Mouse (Mus musculus) bone marrow, adult 2 months (tissue): ENCODE data around the gene Tardbp. TPM values are rescaled to one million over a fixed set of nuclear protein-coding genes. Genes with fewer than 3 reads are reported as not detected.

Experiments used
- H3K27ac ChIP-seq: fragments of 200-500 bp; 2 replicates; pipeline ENCODE4 v1.5.1; 2012; ENCODE audit warnings: low read depth, mild to moderate bottlenecking, control low read depth, inconsistent platforms, low read length; ENCODE audit not compliant: control insufficient read depth, poor library complexity, insufficient read depth
- H3K4me1 ChIP-seq: fragments of 200-500 bp; 2 replicates; pipeline ENCODE4 v1.6.1; 2011; ENCODE audit warnings: low read length; ENCODE audit not compliant: control insufficient read depth, insufficient read depth
- H3K4me3 ChIP-seq: fragments of 200-500 bp; replicated peaks from 2 replicates; pipeline ENCODE3; 2011; ENCODE audit warnings: mild to moderate bottlenecking, low read depth, low read length, control low read depth; ENCODE audit not compliant: control insufficient read depth
- CTCF ChIP-seq: fragments of 200-500 bp; IDR thresholded peaks from 2 replicates; pipeline ENCODE4 v1.5.1; 2011; ENCODE audit warnings: low read length, control low read depth; ENCODE audit not compliant: control insufficient read depth, insufficient read depth
- POLR2A ChIP-seq: fragments of 200-500 bp; IDR thresholded peaks from 2 replicates; pipeline ENCODE4 v1.6.1; 2011; ENCODE audit warnings: low read depth, mild to moderate bottlenecking, control low read depth, low read length, borderline replicate concordance; ENCODE audit not compliant: control insufficient read depth
- WGBS: fragments of 180-500 bp; shearing (Covaris S2); methylation state at CpG from one replicate; pipeline ENCODE4 v1.1.7; 2018; 5-methylcytosine and 5-hydroxymethylcytosine counted together
- polyA plus RNA-seq: library from polyadenylated mRNA; stranded (reverse); fragments of >200 nt; gene quantifications from 2 replicates; pipeline ENCODE4 v1.2.4, GENCODE M21; 2011; ENCODE audit warnings: low replicate concordance; ENCODE audit not compliant: missing spikeins, insufficient read depth, insufficient read length

Tardbp gene
- polyA plus RNA-seq, 1 experiment = 301 TPM

DNA sequence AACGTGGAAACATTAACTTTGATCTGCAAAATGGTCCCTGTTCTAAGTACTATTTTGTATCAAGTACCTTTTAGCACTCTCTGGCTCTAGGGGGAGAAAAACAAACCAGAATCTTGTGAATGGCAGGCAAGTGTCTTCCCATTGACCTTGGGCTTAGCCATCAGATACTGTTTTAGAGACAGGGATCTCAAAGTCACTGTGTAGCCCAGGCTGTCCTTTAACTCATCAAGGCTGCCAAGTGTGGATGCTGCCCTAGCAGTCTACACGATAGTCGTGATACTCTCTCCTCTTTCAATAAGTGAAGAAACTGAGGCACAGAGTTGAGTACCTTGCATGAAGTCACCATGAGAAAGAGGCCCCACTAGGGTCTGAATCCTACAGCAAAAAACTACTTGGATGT, 427 bp upstream of the Tardbp start:
- no peak for TF ChIP-seq CTCF
- TF ChIP-seq POLR2A = no peak
- Histone ChIP-seq H3K4me1 (no peaks in the 10 kb centered on the region; the same call in 1 of the 2 replicates), H3K27ac (no peak overlapping the region), H3K4me3 (peak overlapping the region; percentile 15)
- 63% methylated on average over 3 of the region's 3 CpGs for WGBS

DNA sequence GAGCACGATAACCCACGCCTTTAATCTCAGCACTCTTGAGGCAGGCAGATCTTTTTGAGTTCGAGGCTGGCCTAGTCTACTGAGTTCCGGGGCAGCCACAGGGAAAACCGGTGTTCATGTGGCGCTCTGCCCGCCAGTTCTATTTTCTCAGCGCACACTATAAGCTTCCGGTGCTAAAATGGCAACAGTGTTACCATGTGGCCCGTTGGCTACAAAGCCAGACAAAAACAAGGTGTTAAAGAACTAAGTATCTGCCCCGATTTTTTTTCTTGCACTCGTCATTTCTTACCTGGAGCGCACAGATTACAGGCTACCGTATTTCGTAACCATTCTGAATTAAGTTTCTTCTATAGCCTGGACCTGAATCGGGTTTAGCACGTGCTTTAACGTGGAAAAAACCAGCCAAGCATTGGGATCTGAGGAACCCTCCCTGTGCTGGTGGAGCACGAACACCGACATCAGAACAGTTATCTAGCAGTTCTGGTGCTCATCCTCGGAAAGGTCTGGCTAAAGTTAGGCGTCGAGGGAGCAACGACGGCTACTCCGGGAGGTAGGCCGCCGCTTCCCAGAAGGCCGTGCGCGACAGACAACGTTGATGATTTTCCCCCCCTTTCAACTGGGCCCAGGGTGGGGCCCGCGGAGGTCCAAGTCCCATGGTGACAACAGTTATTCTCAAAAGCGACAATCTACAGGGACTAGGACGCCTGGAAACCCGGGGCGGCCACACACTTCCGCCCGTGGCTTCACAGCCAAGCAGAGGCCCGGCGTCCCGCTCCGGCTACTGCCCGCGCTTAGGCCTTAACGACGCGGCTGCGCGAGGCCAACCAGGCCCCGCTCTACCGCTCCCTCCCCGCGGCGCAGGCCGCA, 830 bp downstream of the Tardbp start:
- Histone ChIP-seq H3K27ac (peak overlapping the region; percentile 97), H3K4me3 (peak overlapping the region; percentile 85), H3K4me1 (no peaks in the 10 kb centered on the region; the same call in 1 of the 2 replicates)
- WGBS = under 1% methylated on average over 57 of the region's 57 CpGs
- TF ChIP-seq CTCF (no peak), POLR2A (no peak)

DNA sequence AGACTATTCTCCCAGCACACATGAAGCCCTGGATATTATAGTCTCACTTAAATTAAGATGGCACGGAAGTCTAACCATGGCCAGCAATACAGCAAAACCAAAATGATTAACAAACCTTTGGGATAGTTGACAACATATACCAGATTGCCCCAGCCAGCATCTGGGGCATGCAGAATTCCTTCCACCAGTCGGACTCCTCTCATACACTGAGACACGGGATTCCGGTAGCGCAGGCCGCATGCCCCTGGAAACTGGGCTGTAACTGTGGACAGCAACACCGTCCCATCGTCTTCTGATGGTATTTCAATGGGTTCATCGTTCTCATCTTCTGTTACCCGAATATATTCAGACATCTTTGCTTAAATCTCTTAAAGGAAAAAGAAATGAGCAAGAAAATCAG, 1.8 kb downstream of the Tardbp start:
- WGBS = 83% methylated on average over 10 of the region's 10 CpGs

DNA sequence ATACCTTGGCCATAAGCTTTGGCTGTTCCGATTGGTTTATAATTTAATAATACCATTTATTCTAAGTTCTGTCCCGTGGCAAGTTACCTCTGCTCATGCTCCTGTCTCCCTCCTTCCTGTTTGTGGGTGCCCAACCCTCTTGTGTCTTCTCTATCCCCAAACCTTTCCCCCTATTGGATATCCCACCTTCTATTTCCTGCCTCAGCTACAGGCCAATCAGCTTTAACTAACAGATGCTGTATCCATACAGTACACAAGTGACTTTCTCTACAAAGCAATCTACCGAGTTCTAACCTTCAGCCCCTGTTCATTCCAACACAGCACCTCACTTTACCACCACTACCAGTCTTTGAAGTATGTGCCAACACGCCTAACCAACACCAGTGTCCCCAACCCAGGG, 3.2 kb downstream of the Tardbp start:
- H3K4me1 ChIP-seq = no peaks in the 10 kb centered on the region; the same call in 1 of the 2 replicates
- no peak overlapping the region for H3K27ac ChIP-seq
- H3K4me3 ChIP-seq = no peak overlapping the region
- TF ChIP-seq CTCF (no peak), POLR2A (no peak)
- WGBS = 65% methylated on average over 4 of the region's 4 CpGs

More for the DNA sequence above, 1.8 kb downstream of the Tardbp start:
- Histone ChIP-seq H3K4me3 (no peak overlapping the region), H3K27ac (no peak overlapping the region), H3K4me1 (no peaks in the 10 kb centered on the region; the same call in 1 of the 2 replicates)
- TF ChIP-seq CTCF (no peak), POLR2A (no peak)

DNA sequence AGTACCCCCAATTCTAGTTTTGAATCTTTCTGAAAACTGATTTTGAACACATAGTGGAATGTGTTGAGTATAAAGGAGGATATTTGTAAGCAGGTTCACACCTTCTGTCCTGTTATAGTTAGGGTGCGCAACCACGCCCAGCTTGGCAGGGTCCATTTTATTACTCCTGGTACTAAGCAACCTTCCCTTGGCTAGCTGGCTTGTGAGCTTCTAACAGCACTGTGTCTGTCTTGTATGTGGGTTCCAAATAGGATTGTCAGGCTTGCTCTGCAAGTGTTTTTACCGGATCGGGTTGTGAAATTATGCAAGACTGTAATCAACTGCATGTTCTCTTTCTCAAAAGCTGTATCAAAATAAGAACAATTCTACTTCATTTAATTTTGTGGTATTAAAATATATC, 4.3 kb downstream of the Tardbp start:
- 73% methylated on average over 4 of the region's 4 CpGs for WGBS
- Histone ChIP-seq H3K4me1 (no peaks in the 10 kb centered on the region; the same call in 1 of the 2 replicates), H3K27ac (no peak overlapping the region), H3K4me3 (no peak overlapping the region)
- TF ChIP-seq POLR2A = no peak
- TF ChIP-seq CTCF = no peak

DNA sequence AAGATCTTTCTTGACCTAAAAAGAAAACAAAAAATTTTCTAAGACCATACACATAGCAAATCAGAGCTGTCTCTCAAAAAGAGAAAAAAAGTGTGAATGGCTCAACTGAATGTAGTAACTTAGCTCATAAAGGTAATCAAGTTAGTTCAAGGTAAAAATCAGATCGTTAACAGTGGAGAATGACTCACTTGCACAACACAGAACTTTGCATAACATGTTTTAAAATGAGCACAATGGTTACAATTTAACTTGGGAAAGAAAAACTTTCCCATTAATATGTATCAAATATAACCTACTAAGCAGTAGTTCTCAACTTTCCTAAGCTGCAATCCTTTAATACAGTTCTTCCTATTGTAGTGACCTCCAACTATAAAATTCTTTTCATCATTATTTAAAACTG, 6.1 kb downstream of the Tardbp start:
- Histone ChIP-seq H3K4me3 (no peak overlapping the region), H3K27ac (no peak overlapping the region), H3K4me1 (no peaks in the 10 kb centered on the region; the same call in 1 of the 2 replicates)
- TF ChIP-seq POLR2A (no peak), CTCF (no peak)
- 75% methylated on average over 1 of the region's 1 CpGs for WGBS

DNA sequence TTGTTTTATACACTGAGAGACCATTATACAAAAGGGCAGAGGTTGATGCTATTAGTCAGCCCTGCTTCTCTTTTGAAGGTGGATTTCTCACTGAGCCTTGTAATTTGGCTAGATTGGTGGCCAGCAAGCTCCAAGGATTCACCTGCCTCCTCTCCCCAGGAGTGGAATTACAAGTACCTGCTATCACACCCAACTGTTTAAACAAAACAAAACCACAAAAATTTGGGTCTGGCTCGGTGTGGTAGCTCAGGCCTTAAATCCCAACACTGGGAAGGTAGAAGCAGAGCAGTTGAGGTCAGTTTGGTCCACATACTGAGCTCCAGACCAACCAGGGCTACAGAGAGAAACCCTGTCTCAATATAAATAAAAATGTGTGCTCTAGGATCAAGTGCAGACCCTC, 7.0 kb downstream of the Tardbp start:
- Histone ChIP-seq H3K4me1 (no peaks in the 10 kb centered on the region; the same call in 1 of the 2 replicates), H3K4me3 (no peak overlapping the region), H3K27ac (no peak overlapping the region)
- TF ChIP-seq CTCF (no peak), POLR2A (no peak)
- 82% methylated on average over 1 of the region's 1 CpGs for WGBS

DNA sequence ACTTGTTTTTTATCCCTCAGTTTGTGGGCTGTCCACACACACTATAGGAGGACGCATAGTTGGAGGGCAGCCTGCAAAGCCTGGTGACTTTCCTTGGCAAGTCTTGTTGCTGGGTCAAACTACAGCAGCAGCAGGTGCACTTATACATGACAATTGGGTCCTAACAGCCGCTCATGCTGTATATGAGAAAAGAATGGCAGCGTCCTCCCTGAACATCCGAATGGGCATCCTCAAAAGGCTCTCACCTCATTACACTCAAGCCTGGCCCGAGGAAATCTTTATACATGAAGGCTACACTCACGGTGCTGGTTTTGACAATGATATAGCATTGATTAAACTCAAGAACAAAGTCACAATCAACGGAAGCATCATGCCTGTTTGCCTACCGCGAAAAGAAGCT, 13.1 kb downstream of the Tardbp start:
- TF ChIP-seq POLR2A = no peak
- TF ChIP-seq CTCF = no peak
- Histone ChIP-seq H3K4me3 (no peak overlapping the region), H3K4me1 (no peaks in the 10 kb centered on the region), H3K27ac (no peak overlapping the region)
- 92% methylated on average over 9 of the region's 9 CpGs for WGBS
